Mouse (Mus musculus): ENCODE data around the gene Dlx4.
A peak's percentile ranks its signal among the peaks of the same experiment; 100 is the strongest.

Gene Dlx4

GRCm38 (mm10) chr11:95145851-95146403 is at the start of gene Dlx4:
Gene Dlx4 (minus strand): TSS chr11:95146263.
- peak; percentile 63 for DNase-seq

GRCm38 (mm10) chr11:95189863-95190262 is 43.8 kb upstream of the Dlx4 start:
- DNase-seq: no peak

DNA sequence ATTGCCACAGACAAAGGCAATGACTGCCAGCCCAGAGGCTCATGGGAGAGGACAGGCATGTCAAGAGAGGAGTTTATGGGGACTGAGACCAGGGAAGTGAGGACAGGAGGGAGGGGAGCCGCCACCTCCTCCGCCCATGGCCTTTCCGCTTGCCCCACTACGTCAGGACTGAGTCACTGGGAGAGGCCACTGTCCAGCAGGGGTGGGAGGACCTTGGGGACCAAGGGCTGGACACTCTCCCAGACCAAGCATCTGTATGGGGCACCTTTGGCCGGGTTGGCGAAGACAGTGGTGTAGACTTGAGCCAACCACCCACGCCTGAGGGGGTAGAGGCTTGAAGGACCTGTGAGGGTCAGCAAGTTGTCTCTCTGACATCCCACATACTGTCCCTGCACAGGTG is 40.8 kb upstream of the Dlx4 start:
- DNase-seq: no peak

- DNase-seq: no peak
Observed at GRCm38 (mm10) chr11:95185700-95186099, 39.6 kb upstream of the Dlx4 start.

GRCm38 (mm10) chr11:95184561-95184960 is 38.5 kb upstream of the Dlx4 start:
- no peak for DNase-seq

DNA sequence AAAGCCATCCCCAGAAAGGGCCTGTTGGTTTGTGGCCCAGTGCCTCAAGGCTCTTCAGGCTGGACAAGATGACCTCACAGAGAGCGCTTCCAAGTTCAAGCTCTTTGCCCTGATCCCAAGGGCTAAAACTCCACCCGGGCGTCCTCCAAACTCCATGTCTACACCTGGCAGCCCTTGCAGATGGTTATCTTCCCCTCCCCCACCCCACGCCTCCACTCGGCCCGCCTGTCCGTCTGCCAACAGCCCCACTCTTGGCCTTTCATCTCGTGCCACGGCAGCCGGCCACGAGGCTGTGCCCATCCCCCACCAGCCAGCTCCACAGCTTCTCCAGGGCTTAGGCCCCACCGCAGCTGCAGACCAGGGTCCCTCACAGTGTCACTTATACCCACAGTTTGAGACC is 33.2 kb upstream of the Dlx4 start:
- peak; percentile 21 for DNase-seq

DNA sequence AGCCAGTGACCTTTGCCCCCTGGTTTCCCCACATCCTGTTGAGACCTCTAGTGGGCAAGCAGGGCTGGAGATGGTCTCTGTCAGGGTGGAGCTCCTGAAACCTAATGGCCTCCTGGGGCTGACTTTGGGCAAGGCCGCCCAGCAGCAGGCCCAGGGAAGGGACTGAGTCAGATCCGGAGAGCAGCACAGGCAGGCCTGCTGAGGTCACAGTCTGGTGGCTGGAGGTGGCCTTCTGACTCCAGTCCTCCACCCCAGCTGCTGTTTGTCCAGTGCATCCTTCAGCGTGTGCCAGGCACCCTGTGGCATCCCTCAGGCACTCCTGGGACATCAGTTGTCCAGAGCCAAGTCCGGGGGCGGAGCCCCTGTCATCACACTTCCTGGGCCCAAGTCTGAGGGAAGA is 19.8 kb upstream of the Dlx4 start:
- no peak for DNase-seq

GRCm38 (mm10) chr11:95161708-95162107 is 15.6 kb upstream of the Dlx4 start:
- DNase-seq: no peak

- no peak for DNase-seq
Observed at GRCm38 (mm10) chr11:95160693-95161092, 14.6 kb upstream of the Dlx4 start.

DNA sequence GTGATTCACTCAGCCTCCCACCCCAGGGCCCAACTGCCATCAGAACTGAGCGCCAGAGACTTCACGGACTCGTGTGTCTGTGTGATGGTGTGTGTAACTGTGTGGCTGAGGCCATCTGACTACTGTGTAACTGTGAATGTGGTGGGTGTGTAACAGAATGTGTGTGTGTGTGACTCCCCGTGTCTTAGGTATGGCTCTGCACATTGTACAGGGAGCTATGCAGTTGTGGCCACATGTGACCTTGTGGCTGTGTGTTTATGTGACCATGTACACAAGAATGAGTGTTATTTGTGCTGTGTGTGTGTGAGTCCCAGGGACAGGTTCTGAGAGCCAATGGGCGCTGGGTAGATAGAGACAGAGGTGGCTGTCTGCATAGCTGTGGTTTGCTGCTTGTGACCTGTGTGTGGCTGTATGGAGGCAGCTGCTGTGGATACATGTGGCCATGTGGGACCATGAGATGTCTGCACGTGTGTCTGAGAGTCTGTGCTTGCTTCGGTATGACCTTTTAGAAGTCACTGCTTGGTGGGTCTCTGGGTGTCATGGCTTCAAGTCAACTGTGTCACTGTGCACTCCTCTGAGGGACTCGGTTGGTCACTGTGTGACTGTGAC is 13.8 kb upstream of the Dlx4 start:
- DNase-seq: no peak

DNA sequence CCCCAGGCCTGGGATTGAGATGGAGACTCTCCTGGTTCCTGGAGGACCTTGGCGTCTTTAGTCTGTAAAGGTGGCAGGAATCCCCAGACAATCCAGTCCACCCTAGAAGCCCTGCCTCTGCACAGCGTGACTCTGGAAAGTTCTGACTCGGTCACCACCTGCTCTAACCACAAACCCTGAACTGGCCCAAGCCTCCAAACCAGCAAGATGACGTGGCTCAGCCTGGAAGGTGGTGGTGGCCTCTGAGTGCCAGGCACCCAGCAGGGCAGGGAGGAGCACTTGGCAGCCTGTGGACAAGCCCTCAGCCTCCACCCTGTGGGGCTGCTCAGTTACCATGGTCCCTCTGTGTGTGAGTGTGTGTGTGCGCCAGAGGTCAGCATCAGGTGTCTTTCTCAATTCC is 11.8 kb upstream of the Dlx4 start:
- no peak for DNase-seq

DNA sequence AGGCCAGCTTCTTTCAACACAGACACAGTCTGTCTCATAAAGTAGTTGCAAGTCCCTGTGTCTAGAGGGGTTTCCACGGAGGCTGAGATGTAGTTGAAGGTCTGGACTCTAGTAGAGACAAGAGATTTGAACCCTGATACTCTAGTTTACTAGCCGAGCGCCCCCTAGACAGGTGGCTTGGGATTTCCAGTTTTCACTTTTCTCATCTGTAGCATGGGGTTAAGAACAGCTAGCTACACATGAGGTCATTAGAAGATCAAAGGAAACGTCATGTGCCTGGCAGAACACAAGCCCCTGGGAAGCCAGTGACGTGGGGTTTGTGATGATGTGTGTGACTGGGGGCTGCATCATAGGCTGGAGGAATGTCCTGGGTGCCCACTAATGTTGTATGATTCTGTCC is 11.3 kb upstream of the Dlx4 start:
- DNase-seq: no peak

DNA sequence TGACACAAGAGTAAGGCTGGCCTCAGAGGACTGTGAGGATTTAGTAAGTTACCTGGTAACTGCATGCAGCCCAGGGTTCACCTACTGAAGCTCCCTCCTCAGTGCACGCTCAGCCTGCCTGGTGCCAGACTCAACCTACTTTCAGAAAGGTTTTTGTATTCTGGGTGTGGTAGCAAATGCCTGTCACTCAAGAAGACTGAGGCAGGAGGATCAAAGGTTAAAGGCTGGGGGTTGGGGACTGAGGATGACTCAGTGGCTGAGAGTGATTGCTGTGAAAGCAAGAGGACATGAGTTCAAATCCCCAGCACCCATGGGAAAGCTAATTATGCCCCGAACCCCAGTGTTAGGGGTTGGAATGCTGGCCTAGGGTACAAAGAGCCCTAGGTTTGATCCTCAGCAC is 9.4 kb upstream of the Dlx4 start:
- no peak for DNase-seq

DNA sequence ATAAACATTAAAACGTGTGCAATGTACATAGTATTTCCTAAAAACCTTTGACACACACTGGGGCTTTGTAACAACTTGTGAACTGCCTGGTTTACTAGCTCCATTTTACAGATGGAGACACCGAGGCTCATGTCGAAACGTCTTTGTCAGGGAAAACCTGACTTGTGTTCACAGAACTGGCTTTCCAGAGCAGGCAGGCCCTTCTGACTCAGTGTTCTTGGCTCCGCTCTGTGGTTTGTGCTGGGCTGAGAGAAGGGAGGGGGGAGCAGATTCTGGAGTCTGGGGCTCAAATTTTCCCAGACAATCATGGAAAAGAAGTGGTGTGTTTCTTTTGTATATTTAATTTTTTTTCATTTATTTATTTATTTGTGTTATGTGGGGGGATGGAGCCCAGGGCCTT is 7.6 kb upstream of the Dlx4 start:
- DNase-seq: no peak

GRCm38 (mm10) chr11:95153116-95153515 is 7.1 kb upstream of the Dlx4 start:
- DNase-seq: no peak

- no peak for DNase-seq
Observed at GRCm38 (mm10) chr11:95150269-95151049, 4.4 kb upstream of the Dlx4 start.

- no peak for DNase-seq
Observed at GRCm38 (mm10) chr11:95149462-95150268, 3.6 kb upstream of the Dlx4 start.

- no peak for DNase-seq
Observed at GRCm38 (mm10) chr11:95148754-95149153, 2.7 kb upstream of the Dlx4 start.

DNA sequence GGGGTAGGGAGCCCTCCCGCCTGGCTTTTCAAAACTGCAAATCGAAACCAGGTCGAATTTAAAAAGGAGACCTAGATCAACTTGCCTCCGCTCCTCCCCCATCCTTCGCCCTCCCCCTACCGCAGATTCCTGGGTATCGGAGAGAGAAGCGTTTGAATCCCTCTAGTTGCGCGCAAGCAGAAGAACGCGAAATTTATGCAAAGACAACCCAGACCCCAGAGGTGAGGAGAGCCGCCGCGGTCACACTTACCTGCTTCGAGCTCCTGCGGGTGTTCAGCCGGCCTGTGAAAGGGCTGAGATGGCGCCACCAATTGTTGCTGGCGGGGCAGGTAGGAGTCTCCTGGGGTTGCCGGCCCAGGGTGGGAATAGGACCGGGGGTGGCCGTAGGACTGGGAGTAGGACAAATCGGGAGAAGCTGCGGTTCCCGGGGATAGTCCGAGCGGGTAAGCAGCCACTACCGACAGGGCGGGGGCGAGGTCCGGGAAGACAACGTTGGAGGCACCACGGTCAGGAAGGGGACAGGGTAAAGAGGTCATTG is 1.0 kb downstream of the Dlx4 start:
- peak; percentile 7 for DNase-seq

DNA sequence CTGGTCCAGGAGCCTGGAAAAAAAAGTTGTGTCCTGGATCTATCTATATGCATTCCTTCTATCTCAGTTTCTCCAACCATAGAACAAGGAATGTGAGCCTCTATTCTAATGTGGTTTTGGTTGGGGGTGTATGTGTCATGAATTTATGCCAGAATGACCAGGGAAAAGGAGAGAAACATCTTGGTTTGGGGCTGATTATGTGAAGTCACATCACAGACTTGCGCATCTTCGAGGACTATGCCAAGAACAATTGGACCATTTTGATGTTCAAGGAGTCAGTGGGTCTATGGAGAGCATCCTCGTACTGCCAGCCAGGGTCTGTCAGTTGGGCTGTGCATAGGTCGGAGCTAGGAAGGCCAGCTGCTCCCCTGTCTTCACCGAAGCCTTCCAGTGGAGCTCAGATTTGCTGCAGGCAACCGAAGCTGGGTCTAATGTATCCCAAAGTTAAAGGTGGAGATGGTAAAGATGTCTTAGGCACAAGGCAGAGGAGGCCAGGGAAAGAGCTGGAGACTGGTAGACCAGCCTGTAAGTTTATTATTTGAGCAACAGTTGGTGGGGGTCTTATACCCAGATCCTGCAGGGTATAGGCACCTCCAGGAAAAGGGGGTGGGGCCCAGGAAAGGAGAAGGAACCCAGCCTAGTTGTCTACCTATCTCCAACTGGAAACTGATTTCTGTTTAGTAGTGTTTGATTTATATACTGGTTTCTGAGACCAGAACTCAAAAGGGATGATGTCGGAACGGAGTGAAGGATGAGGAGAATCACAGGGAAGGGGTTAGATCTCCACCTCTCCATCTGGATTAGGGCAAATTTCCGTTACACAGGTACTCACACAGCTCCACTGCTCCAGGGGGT is 1.7 kb downstream of the Dlx4 start:
- DNase-seq: no peak

DNA sequence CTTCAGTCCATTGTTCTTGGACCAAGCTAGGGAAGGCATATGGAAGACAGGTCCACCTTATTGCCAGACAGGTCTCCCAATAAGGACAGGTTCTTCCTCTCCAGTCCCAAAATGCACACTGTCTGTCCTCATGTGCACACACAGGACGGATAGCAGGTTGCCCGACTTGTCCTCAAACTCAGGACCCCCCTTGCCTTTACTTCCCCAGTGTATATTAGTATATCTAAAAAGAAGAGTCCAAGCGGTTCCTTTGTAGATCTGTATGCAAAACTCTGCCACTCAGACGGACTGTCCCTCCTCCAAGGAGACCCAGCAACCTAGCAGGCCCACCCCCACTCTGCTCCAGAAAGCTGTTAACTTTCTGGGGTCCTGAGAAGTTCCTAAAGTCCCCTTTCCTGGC is 2.4 kb downstream of the Dlx4 start:
- DNase-seq: no peak

DNA sequence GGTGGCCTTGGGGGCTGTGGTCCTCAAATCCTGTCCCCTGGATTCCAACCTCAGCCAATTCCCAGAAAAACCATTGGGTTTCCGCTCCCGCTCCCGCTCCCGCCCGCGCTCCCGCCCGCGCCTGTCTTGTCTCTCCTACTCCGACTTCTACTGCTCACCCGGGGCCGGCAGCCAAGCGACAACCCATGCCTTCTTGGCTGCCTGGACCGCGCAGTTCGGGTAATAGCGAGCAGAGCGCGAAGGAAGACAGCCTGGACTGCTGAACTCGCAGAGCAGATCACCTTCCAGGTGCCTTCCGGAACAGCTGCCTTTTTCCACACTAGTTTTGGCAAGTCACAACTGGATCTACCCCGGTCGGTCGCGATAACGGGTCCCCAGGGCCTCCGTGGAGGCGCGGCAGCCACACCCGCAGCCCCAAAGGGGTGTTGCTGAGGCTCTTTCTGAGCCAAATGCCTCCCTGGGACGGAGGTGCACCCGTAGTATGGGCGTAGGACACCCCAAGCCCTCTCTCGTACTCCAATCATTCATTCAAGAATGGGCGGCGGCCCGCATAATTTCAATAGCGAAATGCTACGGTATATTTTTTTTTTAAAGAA is 3.0 kb downstream of the Dlx4 start:
- DNase-seq: peak; percentile 8

All from lung, postnatal 36 days (tissue).